Mouse (Mus musculus) retina, postnatal 7 days (tissue): ENCODE measurements around the gene Arpc3.
"Not testable (repeated sequence)": the region's sequence is repeated elsewhere in the genome, so short reads cannot be mapped to it uniquely, and the experiment has no call there.

Source experiments
- DNase-seq: peaks from one replicate; pipeline ENCODE4 v3.0.0-alpha.2; 2012; ENCODE audit warnings: low read depth, low spot score

Arpc3 gene

GRCm38 (mm10) chr5:122399871-122400270 is 8.2 kb downstream of the Arpc3 start:
- DNase-seq = no peak

GRCm38 (mm10) chr5:122400628-122401302 is 9.1 kb downstream of the Arpc3 start:
- DNase-seq = no peak

- DNase-seq = no peak
Observed at GRCm38 (mm10) chr5:122401303-122401640, 9.6 kb downstream of the Arpc3 start.

GRCm38 (mm10) chr5:122402160-122402559 is 10.5 kb downstream of the Arpc3 start:
- no peak for DNase-seq

GRCm38 (mm10) chr5:122402772-122403171 is 11.1 kb downstream of the Arpc3 start:
- no peak for DNase-seq

GRCm38 (mm10) chr5:122403362-122403761 is 11.7 kb downstream of the Arpc3 start:
- no peak for DNase-seq

- no peak for DNase-seq
Observed at GRCm38 (mm10) chr5:122405537-122405936, 13.9 kb downstream of the Arpc3 start.

- DNase-seq = no peak
Observed at GRCm38 (mm10) chr5:122409692-122410645, 18.3 kb downstream of the Arpc3 start.

- no peak for DNase-seq
Observed at GRCm38 (mm10) chr5:122411892-122412291, 20.2 kb downstream of the Arpc3 start.

- DNase-seq = no peak
Observed at GRCm38 (mm10) chr5:122412826-122413225, 21.1 kb downstream of the Arpc3 start.

GRCm38 (mm10) chr5:122414351-122414750 is 22.7 kb downstream of the Arpc3 start:
- DNase-seq = no peak

- no peak for DNase-seq
Observed at GRCm38 (mm10) chr5:122415465-122415864, 23.8 kb downstream of the Arpc3 start.

- not testable (repeated sequence) for DNase-seq
Observed at GRCm38 (mm10) chr5:122420676-122421075, 29.0 kb downstream of the Arpc3 start.

GRCm38 (mm10) chr5:122421271-122422068 is 29.8 kb downstream of the Arpc3 start, which contains the start of gene Anapc7:
Anapc7 (plus strand) TSS chr5:122421693.
- no peak for DNase-seq

- peak; percentile 79 for DNase-seq
Observed at GRCm38 (mm10) chr5:122422071-122422964, 30.6 kb downstream of the Arpc3 start.

GRCm38 (mm10) chr5:122423083-122423482 is 31.4 kb downstream of the Arpc3 start:
- DNase-seq = no peak

- DNase-seq = no peak
Observed at GRCm38 (mm10) chr5:122425550-122425949, 33.9 kb downstream of the Arpc3 start.

GRCm38 (mm10) chr5:122430036-122430775 is 38.5 kb downstream of the Arpc3 start:
- no peak for DNase-seq

- no peak for DNase-seq
Observed at GRCm38 (mm10) chr5:122431221-122431620, 39.5 kb downstream of the Arpc3 start.

- no peak for DNase-seq
Observed at GRCm38 (mm10) chr5:122434541-122434940, 42.9 kb downstream of the Arpc3 start.
